Mouse (Mus musculus) midbrain, embryonic 10.5 days (tissue): ENCODE data around the gene Angptl6. TPM values are rescaled to one million over a fixed set of nuclear protein-coding genes. Genes with fewer than 3 reads are reported as not detected.

Experiments used
- DNase-seq: peaks from one replicate; pipeline ENCODE4 v3.0.0-alpha.2; 2017; ENCODE audit warnings: low spot score
- H3K27ac ChIP-seq: fragments of 300-500 bp; sonication (generic); replicated peaks from 2 replicates; pipeline ENCODE4 v1.5.1; 2016; ENCODE audit warnings: mild to moderate bottlenecking
- H3K27me3 ChIP-seq: fragments of 300-500 bp; sonication (generic); 2 replicates; pipeline ENCODE4 v1.6.1; 2016; ENCODE audit warnings: low read depth, mild to moderate bottlenecking; ENCODE audit not compliant: poor library complexity, severe bottlenecking
- H3K36me3 ChIP-seq: fragments of 300-500 bp; sonication (generic); 2 replicates; pipeline ENCODE4 v1.6.1; 2016; ENCODE audit warnings: mild to moderate bottlenecking, moderate library complexity
- H3K4me1 ChIP-seq: fragments of 300-500 bp; sonication (generic); 2 replicates; pipeline ENCODE4 v1.6.1; 2016
- H3K4me3 ChIP-seq: fragments of 300-500 bp; sonication (generic); 2 replicates; pipeline ENCODE4 v1.5.1; 2016; ENCODE audit warnings: mild to moderate bottlenecking, moderate library complexity
- H3K9me3 ChIP-seq: fragments of 300-500 bp; sonication (generic); replicated peaks from 2 replicates; pipeline ENCODE4 v1.6.1; 2016; ENCODE audit warnings: mild to moderate bottlenecking
- WGBS: fragments of 180-500 bp; shearing (Covaris S2); methylation state at CpG from one replicate; pipeline ENCODE4 v1.1.7; 2016; 5-methylcytosine and 5-hydroxymethylcytosine counted together
- polyA plus RNA-seq: library from polyadenylated mRNA; unstranded; fragments of >200 nt; fragmentation: Nextera tagmentation; extraction: Ambion mirVana; gene quantifications from 2 replicates; pipeline ENCODE4 v1.2.1, GENCODE M21; 2016

Gene Angptl6
- polyA plus RNA-seq, 1 experiment from 2014 or later: 5.5 TPM

GRCm38 (mm10) chr9:20876318-20877117 is 3.0 kb downstream of the Angptl6 start:
- DNase-seq: no peak
- Histone ChIP-seq H3K9me3 (no peaks in the 10 kb centered on the region), H3K4me3 (no peak overlapping the region), H3K4me1 (peaks cover 8% of the 10 kb centered on the region), H3K27me3 (no peaks in the 10 kb centered on the region), H3K27ac (0 out of 2 replicates have a peak overlapping the region, but pooled peaks have one; percentile 1), H3K36me3 (no peaks in the 10 kb centered on the region)
- WGBS: 77% methylated on average over 9 of the region's 9 CpGs

GRCm38 (mm10) chr9:20875021-20875790 is 4.3 kb downstream of the Angptl6 start:
- no peaks in the 10 kb centered on the region for H3K9me3 ChIP-seq
- no peak overlapping the region for H3K27ac ChIP-seq
- no peak overlapping the region for H3K4me3 ChIP-seq
- 69% methylated on average over 23 of the region's 23 CpGs for WGBS
- no peak for DNase-seq
- H3K4me1 ChIP-seq: peaks cover 8% of the 10 kb centered on the region
- H3K36me3 ChIP-seq: no peaks in the 10 kb centered on the region
- peaks cover 12% of the 10 kb centered on the region for H3K27me3 ChIP-seq

- Histone ChIP-seq H3K27me3 (peaks cover 29% of the 10 kb centered on the region), H3K36me3 (no peaks in the 10 kb centered on the region), H3K4me1 (peaks cover 11% of the 10 kb centered on the region), H3K9me3 (no peaks in the 10 kb centered on the region), H3K27ac (no peak overlapping the region), H3K4me3 (no peak overlapping the region)
- no peak for DNase-seq
- 87% methylated on average over 12 of the region's 12 CpGs for WGBS
Observed at GRCm38 (mm10) chr9:20873521-20873920, 6.0 kb downstream of the Angptl6 start.

GRCm38 (mm10) chr9:20872991-20873390 is 6.5 kb downstream of the Angptl6 start:
- no peak for DNase-seq
- H3K36me3 ChIP-seq: no peaks in the 10 kb centered on the region
- 88% methylated on average over 10 of the region's 10 CpGs for WGBS
- no peaks in the 10 kb centered on the region for H3K9me3 ChIP-seq
- no peak overlapping the region for H3K27ac ChIP-seq
- peaks cover 34% of the 10 kb centered on the region for H3K27me3 ChIP-seq
- no peak overlapping the region for H3K4me3 ChIP-seq
- H3K4me1 ChIP-seq: peaks cover 13% of the 10 kb centered on the region

- no peak for DNase-seq
- Histone ChIP-seq H3K36me3 (no peaks in the 10 kb centered on the region), H3K4me3 (no peak overlapping the region), H3K27me3 (peaks cover 56% of the 10 kb centered on the region), H3K27ac (no peak overlapping the region), H3K4me1 (peaks cover 9% of the 10 kb centered on the region), H3K9me3 (no peaks in the 10 kb centered on the region)
- WGBS: 79% methylated on average over 12 of the region's 12 CpGs
Observed at GRCm38 (mm10) chr9:20870211-20871173, 9.0 kb downstream of the Angptl6 start.

GRCm38 (mm10) chr9:20869246-20869645 is 10.3 kb downstream of the Angptl6 start:
- Histone ChIP-seq H3K27me3 (peaks cover 56% of the 10 kb centered on the region), H3K4me3 (peak overlapping the region; percentile 45), H3K36me3 (no peaks in the 10 kb centered on the region), H3K4me1 (peaks cover 9% of the 10 kb centered on the region), H3K9me3 (no peaks in the 10 kb centered on the region), H3K27ac (no peak overlapping the region)
- DNase-seq: no peak
- 8% methylated on average over 19 of the region's 19 CpGs for WGBS

- H3K9me3 ChIP-seq: no peaks in the 10 kb centered on the region
- H3K4me3 ChIP-seq: peak within 1 kb of the TSS; percentile 45
- peaks cover 56% of the 10 kb centered on the region for H3K27me3 ChIP-seq
- H3K27ac ChIP-seq: no peak within 1 kb of the TSS
- peaks cover 9% of the 10 kb centered on the region for H3K4me1 ChIP-seq
- 9% methylated on average over 53 of the region's 53 CpGs for WGBS
- DNase-seq: peak; percentile 21
- no peaks in the 10 kb centered on the region for H3K36me3 ChIP-seq
Observed at GRCm38 (mm10) chr9:20868448-20869001, 11.0 kb downstream of the Angptl6 start, which contains the start of gene A230050P20Rik. TSS of gene A230050P20Rik (plus strand) at chr9:20868642.

GRCm38 (mm10) chr9:20866879-20867278 is 12.6 kb downstream of the Angptl6 start:
- no peaks in the 10 kb centered on the region for H3K9me3 ChIP-seq
- no peak for DNase-seq
- peaks cover 9% of the 10 kb centered on the region for H3K4me1 ChIP-seq
- H3K27ac ChIP-seq: no peak overlapping the region
- 71% methylated on average over 3 of the region's 3 CpGs for WGBS
- H3K4me3 ChIP-seq: no peak overlapping the region
- peaks cover 56% of the 10 kb centered on the region for H3K27me3 ChIP-seq
- no peaks in the 10 kb centered on the region for H3K36me3 ChIP-seq

- WGBS: 56% methylated on average over 4 of the region's 4 CpGs
Observed at GRCm38 (mm10) chr9:20862225-20862624, 17.3 kb downstream of the Angptl6 start.

GRCm38 (mm10) chr9:20861821-20862220 is 17.7 kb downstream of the Angptl6 start:
- peak; percentile 56 for DNase-seq
- Histone ChIP-seq H3K27me3 (peaks cover 10% of the 10 kb centered on the region; the same call in 1 of the 2 replicates), H3K9me3 (no peaks in the 10 kb centered on the region), H3K4me3 (no peak overlapping the region), H3K4me1 (no peaks in the 10 kb centered on the region), H3K36me3 (no peaks in the 10 kb centered on the region), H3K27ac (no peak overlapping the region)
- WGBS: 15% methylated on average over 4 of the region's 4 CpGs

More at GRCm38 (mm10) chr9:20862225-20862624, 17.3 kb downstream of the Angptl6 start:
- Histone ChIP-seq H3K4me3 (no peak overlapping the region), H3K36me3 (no peaks in the 10 kb centered on the region), H3K27me3 (peaks cover 14% of the 10 kb centered on the region), H3K27ac (no peak overlapping the region), H3K4me1 (no peaks in the 10 kb centered on the region), H3K9me3 (no peaks in the 10 kb centered on the region)
- DNase-seq: no peak

- H3K27me3 ChIP-seq: no peaks in the 10 kb centered on the region
- H3K27ac ChIP-seq: no peak overlapping the region
- no peaks in the 10 kb centered on the region for H3K4me1 ChIP-seq
- WGBS: 52% methylated on average over 6 of the region's 6 CpGs
- no peaks in the 10 kb centered on the region for H3K9me3 ChIP-seq
- H3K36me3 ChIP-seq: no peaks in the 10 kb centered on the region
- DNase-seq: no peak
- no peak overlapping the region for H3K4me3 ChIP-seq
Observed at GRCm38 (mm10) chr9:20859926-20860325, 19.6 kb downstream of the Angptl6 start.

- no peaks in the 10 kb centered on the region for H3K27me3 ChIP-seq
- H3K9me3 ChIP-seq: no peaks in the 10 kb centered on the region
- peak; percentile 26 for DNase-seq
- no peaks in the 10 kb centered on the region for H3K4me1 ChIP-seq
- no peak overlapping the region for H3K4me3 ChIP-seq
- no peak overlapping the region for H3K27ac ChIP-seq
- 9% methylated on average over 6 of the region's 6 CpGs for WGBS
- H3K36me3 ChIP-seq: no peaks in the 10 kb centered on the region
Observed at GRCm38 (mm10) chr9:20857131-20857530, 22.4 kb downstream of the Angptl6 start.
